Mouse (Mus musculus): ENCODE results near the gene Atp6v0a1. TPM values are rescaled to one million over a fixed set of nuclear protein-coding genes. Genes with fewer than 3 reads are reported as not detected.
A peak's percentile ranks its signal among the peaks of the same experiment; 100 is the strongest.

Atp6v0a1 gene
- polyA plus RNA-seq, 1 experiment, result 294 TPM

DNA sequence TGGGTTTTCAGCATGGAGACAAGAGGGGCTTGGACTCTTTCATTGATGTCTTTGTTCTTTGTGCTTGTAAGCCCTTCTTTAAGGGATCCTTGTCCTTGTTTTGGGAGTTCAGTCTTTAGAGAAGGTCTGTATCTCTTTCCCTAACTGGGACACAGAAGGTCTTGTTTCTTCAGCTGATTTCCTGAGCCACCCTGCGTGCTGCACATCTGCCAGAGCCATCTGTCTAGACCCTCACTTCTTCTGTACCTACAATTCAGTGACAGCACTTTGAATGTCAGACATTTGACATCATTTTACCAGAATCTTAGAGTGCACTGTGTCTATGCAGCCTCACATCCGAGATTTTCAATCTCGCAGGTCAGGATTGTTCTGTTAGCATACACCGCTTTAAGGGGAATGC lies 36.6 kb downstream of the Atp6v0a1 start:
- no peak overlapping the region for H3K27ac ChIP-seq (ENCODE audit: insufficient read depth, low read length)
- 70% methylated on average over 4 of the region's 4 CpGs for WGBS
- TF ChIP-seq CTCF (IDR thresholded peaks at IDR 0.05; ENCODE audit: borderline replicate concordance, insufficient read depth, low read depth, low read length) (no peak), POLR2A (IDR thresholded peaks at IDR 0.05; ENCODE audit: borderline replicate concordance, insufficient read depth, low read length) (no peak)
- DNase-seq, result no peak
- H3K27me3 ChIP-seq (ENCODE audit: control insufficient read depth, insufficient read depth, low read length), result no peaks in the 10 kb centered on the region
- H3K4me1 ChIP-seq (ENCODE audit: control insufficient read depth, insufficient read depth, low read length), result peaks cover 17% of the 10 kb centered on the region
- no peak overlapping the region for H3K4me3 ChIP-seq (replicated peaks; ENCODE audit: insufficient read depth, low read depth, low read length)

DNA sequence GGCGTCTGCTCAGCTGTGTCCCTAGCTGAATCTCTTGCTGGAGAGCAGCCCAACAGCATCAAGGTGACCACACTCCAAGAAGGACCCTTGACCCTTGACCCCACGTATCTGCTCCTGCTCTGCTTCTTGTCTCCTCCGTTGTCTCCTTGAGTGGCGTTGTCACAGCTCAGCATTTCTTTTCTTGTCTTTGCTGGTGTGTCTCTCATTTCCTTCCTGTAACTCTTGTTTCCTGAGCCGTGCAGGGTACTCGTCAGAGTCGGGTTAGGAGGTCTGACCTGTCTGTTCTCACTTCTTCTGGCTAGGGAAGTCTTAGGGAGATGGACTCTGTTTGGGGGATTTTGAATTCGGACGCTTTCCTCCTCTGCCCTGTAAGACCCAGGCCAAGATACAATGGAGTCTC lies 37.2 kb downstream of the Atp6v0a1 start:
- no peaks in the 10 kb centered on the region for H3K27me3 ChIP-seq (ENCODE audit: control insufficient read depth, insufficient read depth, low read length)
- H3K4me3 ChIP-seq (replicated peaks; ENCODE audit: insufficient read depth, low read depth, low read length), result no peak overlapping the region
- peaks cover 23% of the 10 kb centered on the region for H3K4me1 ChIP-seq (ENCODE audit: control insufficient read depth, insufficient read depth, low read length)
- no peak for DNase-seq
- TF ChIP-seq CTCF (IDR thresholded peaks at IDR 0.05; ENCODE audit: borderline replicate concordance, insufficient read depth, low read depth, low read length) (no peak), POLR2A (IDR thresholded peaks at IDR 0.05; ENCODE audit: borderline replicate concordance, insufficient read depth, low read length) (no peak)
- WGBS, result 63% methylated on average over 9 of the region's 9 CpGs
- no peak overlapping the region for H3K27ac ChIP-seq (ENCODE audit: insufficient read depth, low read length)

DNA sequence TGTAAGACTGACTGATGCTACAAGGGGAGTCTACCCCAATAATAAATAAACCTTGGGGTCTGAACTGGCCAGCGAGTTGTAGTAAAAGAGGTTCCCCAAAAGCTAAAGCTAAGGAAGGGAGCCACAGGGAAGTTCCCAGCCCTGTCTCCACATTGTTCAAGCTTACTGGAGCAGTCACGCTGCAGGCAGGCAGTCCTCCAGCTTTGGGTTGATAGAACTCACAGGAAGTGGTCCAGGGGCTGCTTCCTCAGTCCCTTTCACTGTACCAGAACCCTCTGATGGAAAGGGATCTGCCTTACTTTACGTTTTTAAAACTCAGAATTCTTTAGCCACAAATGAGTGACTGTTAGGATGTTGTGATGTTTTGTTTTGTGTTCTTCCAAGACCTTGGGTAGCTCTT lies 38.2 kb downstream of the Atp6v0a1 start:
- DNase-seq, result no peak
- Histone ChIP-seq H3K27me3 (ENCODE audit: control insufficient read depth, insufficient read depth, low read length) (no peaks in the 10 kb centered on the region), H3K4me3 (replicated peaks; ENCODE audit: insufficient read depth, low read depth, low read length) (no peak overlapping the region), H3K4me1 (ENCODE audit: control insufficient read depth, insufficient read depth, low read length) (peaks cover 23% of the 10 kb centered on the region), H3K27ac (ENCODE audit: insufficient read depth, low read length) (no peak overlapping the region)
- WGBS, result 83% methylated on average over 3 of the region's 3 CpGs
- TF ChIP-seq POLR2A (IDR thresholded peaks at IDR 0.05; ENCODE audit: borderline replicate concordance, insufficient read depth, low read length) (no peak), CTCF (IDR thresholded peaks at IDR 0.05; ENCODE audit: borderline replicate concordance, insufficient read depth, low read depth, low read length) (no peak)

DNA sequence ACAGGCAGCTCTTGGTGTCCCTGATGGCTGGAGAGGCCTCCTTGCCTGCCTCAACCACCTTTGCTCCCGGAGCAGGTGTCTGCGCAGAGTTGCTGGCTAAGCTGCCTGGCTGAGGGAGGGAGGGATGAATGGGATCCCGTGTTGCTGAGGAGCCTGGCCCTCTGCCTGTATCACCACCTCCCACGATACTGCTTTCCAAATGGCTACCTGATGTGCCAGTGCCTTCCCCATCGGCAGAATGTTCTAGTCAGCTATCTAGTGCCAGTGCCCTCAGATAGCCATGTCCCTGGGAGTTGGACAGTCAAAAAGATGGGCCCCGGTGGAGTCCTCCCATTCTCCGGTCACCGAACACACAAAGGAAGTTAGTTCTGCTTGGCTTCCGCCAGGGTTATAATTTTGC lies 41.1 kb downstream of the Atp6v0a1 start:
- peak; percentile 71 to 82 for DNase-seq
- TF ChIP-seq CTCF (IDR thresholded peaks at IDR 0.05; ENCODE audit: borderline replicate concordance, insufficient read depth, low read depth, low read length) (no peak), POLR2A (IDR thresholded peaks at IDR 0.05; ENCODE audit: borderline replicate concordance, insufficient read depth, low read length) (no peak)
- WGBS, result 13% methylated on average over 9 of the region's 9 CpGs
- Histone ChIP-seq H3K4me1 (ENCODE audit: control insufficient read depth, insufficient read depth, low read length) (peaks cover 23% of the 10 kb centered on the region), H3K4me3 (replicated peaks; ENCODE audit: insufficient read depth, low read depth, low read length) (no peak overlapping the region), H3K27me3 (ENCODE audit: control insufficient read depth, insufficient read depth, low read length) (no peaks in the 10 kb centered on the region), H3K27ac (ENCODE audit: insufficient read depth, low read length) (no peak overlapping the region)

DNA sequence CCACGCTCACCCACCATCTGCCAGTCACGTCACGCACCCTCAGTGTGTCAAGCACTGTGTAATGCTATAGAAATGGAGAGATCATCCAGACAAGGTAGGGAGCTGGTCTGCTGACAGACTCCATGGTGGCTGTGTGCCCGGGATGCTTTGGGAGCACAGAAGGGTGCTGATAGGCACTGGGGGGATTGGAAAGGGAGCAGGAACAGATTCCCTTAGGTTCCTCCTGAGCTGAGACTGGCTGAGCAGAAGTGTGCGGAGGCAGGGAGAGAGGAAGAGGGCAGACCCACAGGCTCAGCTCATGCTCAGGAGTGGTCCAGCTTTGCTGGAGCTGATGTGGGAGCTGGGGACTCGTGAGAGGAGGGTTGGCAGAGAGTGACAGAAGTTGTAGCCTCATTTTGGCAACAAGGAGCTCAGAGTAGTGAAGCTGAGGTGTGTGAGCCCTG lies 41.8 kb downstream of the Atp6v0a1 start:
- TF ChIP-seq CTCF (IDR thresholded peaks at IDR 0.05; ENCODE audit: borderline replicate concordance, insufficient read depth, low read depth, low read length), result no peak
- TF ChIP-seq POLR2A (IDR thresholded peaks at IDR 0.05; ENCODE audit: borderline replicate concordance, insufficient read depth, low read length), result no peak
- no peak overlapping the region for H3K4me3 ChIP-seq (replicated peaks; ENCODE audit: insufficient read depth, low read depth, low read length)
- no peak overlapping the region; the same call in 1 of the 2 replicates for H3K27ac ChIP-seq (ENCODE audit: insufficient read depth, low read length)
- DNase-seq, result peak; percentile 57 to 59
- H3K27me3 ChIP-seq (ENCODE audit: control insufficient read depth, insufficient read depth, low read length), result no peaks in the 10 kb centered on the region
- 17% methylated on average over 6 of the region's 6 CpGs for WGBS
- H3K4me1 ChIP-seq (ENCODE audit: control insufficient read depth, insufficient read depth, low read length), result peaks cover 21% of the 10 kb centered on the region

DNA sequence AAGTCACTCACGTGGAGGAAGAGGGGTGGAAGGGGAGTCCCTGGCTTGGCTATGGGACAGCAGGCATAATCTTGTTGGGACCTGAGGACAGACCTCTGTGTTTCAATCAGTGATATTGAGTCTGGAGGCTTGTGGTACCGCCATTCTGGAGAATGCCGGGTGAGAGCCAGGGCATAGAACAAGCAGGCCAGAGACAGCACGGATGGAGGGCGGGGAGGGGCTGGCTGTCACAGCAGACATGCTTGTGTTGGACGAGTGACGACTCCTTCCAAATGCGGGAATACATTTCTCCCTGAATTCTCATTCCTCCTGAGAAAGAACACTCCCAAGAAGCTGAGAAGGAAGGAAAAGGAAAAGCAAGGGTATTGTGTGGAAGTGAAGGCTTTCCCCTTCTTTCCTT lies 42.4 kb downstream of the Atp6v0a1 start:
- DNase-seq, result no peak
- no peaks in the 10 kb centered on the region for H3K27me3 ChIP-seq (ENCODE audit: control insufficient read depth, insufficient read depth, low read length)
- H3K4me3 ChIP-seq (replicated peaks; ENCODE audit: insufficient read depth, low read depth, low read length), result no peak overlapping the region
- WGBS, result 72% methylated on average over 8 of the region's 8 CpGs
- H3K4me1 ChIP-seq (ENCODE audit: control insufficient read depth, insufficient read depth, low read length), result peaks cover 21% of the 10 kb centered on the region
- H3K27ac ChIP-seq (ENCODE audit: insufficient read depth, low read length), result no peak overlapping the region; the same call in 1 of the 2 replicates
- no peak for TF ChIP-seq CTCF (IDR thresholded peaks at IDR 0.05; ENCODE audit: borderline replicate concordance, insufficient read depth, low read depth, low read length)
- TF ChIP-seq POLR2A (IDR thresholded peaks at IDR 0.05; ENCODE audit: borderline replicate concordance, insufficient read depth, low read length), result no peak

DNA sequence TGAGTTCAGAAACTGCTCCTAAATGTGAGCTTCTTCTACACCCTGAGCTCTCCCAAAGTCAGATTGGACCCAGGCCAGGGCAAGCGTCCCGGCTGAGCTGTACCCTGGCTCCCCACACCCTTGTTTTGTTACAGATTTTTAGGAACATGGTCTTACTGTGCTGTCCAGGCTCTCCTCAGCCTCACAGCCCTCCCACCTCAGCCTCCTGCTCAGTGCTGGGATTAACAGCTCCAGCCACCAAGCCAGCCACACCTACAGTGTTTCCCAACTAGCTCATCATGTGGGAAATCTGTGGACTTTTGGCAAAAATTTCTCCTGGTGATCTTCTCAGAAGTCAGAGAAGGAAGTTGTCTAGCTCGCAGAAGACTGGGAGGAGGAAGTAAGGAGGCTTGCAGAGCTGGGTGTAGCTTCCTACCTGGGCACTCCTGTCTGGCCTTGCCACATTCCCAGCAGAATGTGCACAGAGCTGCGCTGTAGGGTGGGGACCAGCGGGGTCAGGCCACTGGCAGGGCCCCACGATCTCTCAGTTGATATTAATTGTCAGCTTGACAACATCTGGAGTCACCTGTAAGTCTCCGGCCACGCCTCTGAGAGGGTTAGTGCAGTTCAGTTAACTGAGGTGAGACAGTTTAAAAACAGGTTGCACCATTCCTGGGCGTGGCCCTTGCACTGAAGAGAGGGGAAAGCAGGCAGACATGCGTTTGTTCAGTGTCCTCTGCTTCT lies 43.7 kb downstream of the Atp6v0a1 start:
- H3K27me3 ChIP-seq (ENCODE audit: control insufficient read depth, insufficient read depth, low read length), result no peaks in the 10 kb centered on the region
- peaks cover 21% of the 10 kb centered on the region for H3K4me1 ChIP-seq (ENCODE audit: control insufficient read depth, insufficient read depth, low read length)
- no peak for TF ChIP-seq POLR2A (IDR thresholded peaks at IDR 0.05; ENCODE audit: borderline replicate concordance, insufficient read depth, low read length)
- no peak for TF ChIP-seq CTCF (IDR thresholded peaks at IDR 0.05; ENCODE audit: borderline replicate concordance, insufficient read depth, low read depth, low read length)
- DNase-seq, result no peak
- H3K27ac ChIP-seq (ENCODE audit: insufficient read depth, low read length), result no peak overlapping the region
- WGBS, result 81% methylated on average over 10 of the region's 10 CpGs
- H3K4me3 ChIP-seq (replicated peaks; ENCODE audit: insufficient read depth, low read depth, low read length), result no peak overlapping the region

DNA sequence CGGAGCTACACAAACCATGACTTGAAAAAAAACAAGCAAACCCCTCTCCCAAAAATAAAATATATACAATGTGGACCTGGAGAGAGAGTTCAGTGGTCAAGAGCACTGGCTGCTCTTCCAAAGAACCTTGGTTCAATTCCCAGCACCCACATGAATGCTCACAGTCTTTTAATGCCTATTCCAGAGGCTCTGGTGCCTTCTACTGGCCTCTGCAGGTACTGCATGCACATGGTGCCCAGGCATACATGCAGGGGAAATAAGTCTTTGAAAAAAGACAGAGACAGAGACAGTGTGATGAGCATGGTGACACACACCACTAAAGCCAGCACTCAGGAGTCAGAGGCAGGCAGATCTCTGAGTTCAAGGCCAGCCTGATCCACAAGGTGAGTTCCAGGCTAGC lies 44.7 kb downstream of the Atp6v0a1 start:
- Histone ChIP-seq H3K4me1 (ENCODE audit: control insufficient read depth, insufficient read depth, low read length) (peaks cover 25% of the 10 kb centered on the region), H3K4me3 (replicated peaks; ENCODE audit: insufficient read depth, low read depth, low read length) (no peak overlapping the region), H3K27me3 (ENCODE audit: control insufficient read depth, insufficient read depth, low read length) (no peaks in the 10 kb centered on the region), H3K27ac (ENCODE audit: insufficient read depth, low read length) (no peak overlapping the region)
- 100% methylated on average over 1 of the region's 1 CpGs for WGBS
- TF ChIP-seq CTCF (IDR thresholded peaks at IDR 0.05; ENCODE audit: borderline replicate concordance, insufficient read depth, low read depth, low read length), result peak; percentile 34; the same call in 1 of the 2 replicates
- no peak for TF ChIP-seq POLR2A (IDR thresholded peaks at IDR 0.05; ENCODE audit: borderline replicate concordance, insufficient read depth, low read length)
- DNase-seq, result no peak
